Mouse (Mus musculus): ENCODE results near the gene Fam71f1. TPM values are rescaled to one million over a fixed set of nuclear protein-coding genes. Genes with fewer than 3 reads are reported as not detected.
A peak's percentile ranks its signal among the peaks of the same experiment; 100 is the strongest.

Fam71f1 gene
- polyA plus RNA-seq (2016; fragmentation: Nextera tagmentation; extraction: Ambion mirVana): 0.22 TPM in 1 of 2 replicates, not detected in the other

DNA sequence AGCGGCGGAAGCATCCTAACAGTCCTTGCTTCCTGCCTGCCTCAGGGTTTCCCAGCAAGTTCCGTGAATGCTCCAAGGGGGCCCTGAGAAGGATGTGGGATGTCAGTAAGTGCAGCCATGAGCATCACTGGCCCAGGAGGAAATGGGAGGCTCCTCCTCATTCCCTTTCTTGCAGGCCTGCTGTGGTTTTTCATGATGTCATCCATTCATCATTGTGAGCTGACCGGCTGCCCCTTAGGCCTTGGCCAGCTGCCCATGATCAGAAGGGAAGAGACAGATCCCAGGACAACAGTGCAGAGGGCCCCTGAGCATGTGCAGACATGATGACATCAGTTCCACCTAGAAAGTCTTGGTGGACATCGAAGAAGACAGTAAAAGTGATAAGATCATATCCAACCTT, at the start of gene Fam71f1:
TSS of gene Fam71f1 (plus strand) at position 262 of the 400 bp plus-strand sequence.
- Histone ChIP-seq H3K9me3 (no peaks in the 10 kb centered on the region), H3K27me3 (ENCODE audit: insufficient read depth, poor library complexity, severe bottlenecking) (no peaks in the 10 kb centered on the region), H3K4me3 (no peak within 1 kb of the TSS), H3K36me3 (no peaks in the 10 kb centered on the region), H3K4me1 (replicated peaks) (peaks cover 6% of the 10 kb centered on the region; the same call in 1 of the 2 replicates), H3K27ac (no peak within 1 kb of the TSS)
- peak; percentile 10 for DNase-seq (ENCODE audit: low spot score)
- 81% methylated on average over 5 of the region's 5 CpGs for WGBS

DNA sequence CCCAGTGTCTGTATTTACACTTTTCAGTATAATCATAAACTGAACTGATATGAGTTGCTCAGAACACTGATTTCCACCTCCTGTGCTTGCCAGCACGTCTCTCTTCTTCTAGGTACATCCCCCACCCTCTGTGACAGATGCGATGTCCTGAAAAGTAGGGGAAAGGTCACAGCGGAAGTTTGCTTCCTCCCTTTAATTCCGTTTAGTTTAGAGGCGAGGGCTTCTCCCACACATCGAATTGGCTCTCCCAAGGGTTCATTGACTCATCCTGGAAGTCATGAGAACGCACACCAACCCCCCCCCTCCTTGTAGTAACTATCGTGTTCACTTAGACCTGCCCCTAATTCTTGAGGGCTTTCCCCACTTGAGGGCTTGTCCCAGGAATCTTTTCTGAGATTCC, 48.0 kb upstream of the Fam71f1 start:
- 16% methylated on average over 8 of the region's 8 CpGs for WGBS
- Histone ChIP-seq H3K27me3 (ENCODE audit: insufficient read depth, poor library complexity, severe bottlenecking) (peaks cover 5% of the 10 kb centered on the region; the same call in 1 of the 2 replicates), H3K4me1 (replicated peaks) (peaks cover 31% of the 10 kb centered on the region), H3K9me3 (no peaks in the 10 kb centered on the region), H3K4me3 (no peak overlapping the region), H3K36me3 (peaks cover 16% of the 10 kb centered on the region), H3K27ac (no peak overlapping the region)
- no peak for DNase-seq (ENCODE audit: low spot score)

DNA sequence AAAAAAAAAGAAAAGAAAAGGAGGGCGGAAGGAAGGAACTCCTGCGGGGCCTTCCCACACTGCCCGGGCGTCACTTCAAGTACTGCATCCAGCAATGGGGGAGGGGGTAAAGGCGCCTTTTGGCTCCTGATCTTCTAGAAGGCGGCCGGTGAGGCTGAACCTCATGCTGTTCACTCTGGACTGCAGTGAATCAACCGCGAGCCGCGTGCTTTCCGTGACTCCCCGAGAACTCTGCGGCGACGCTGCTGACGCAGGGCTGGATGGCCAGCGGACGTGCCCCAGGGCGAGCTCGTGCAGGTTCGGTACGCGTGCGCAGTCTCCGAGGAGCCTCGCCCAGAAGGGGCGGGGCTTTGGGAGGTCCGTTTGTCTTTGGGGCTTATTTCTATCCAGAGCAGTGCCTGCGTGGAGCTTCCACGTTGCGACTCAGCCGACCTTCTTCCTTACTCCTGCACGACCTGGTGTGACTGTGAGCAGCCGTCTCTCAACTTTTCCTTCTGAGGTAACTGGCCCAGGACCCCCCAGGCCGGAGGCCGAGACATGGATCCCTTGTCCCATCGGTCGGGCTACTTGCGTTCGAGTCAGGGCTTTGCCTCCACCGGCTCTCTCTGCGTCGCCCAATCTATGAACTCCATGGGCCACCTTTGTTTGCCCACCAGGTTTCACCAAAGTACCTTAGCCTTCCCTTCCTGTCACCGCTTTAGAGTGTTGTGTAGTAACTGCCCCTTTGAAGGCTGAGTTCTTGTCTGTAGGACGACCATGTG, 46.4 kb upstream of the Fam71f1 start, which contains the start of gene Hilpda:
TSS of gene Hilpda (plus strand) at position 177 of the 761 bp plus-strand sequence.
- Histone ChIP-seq H3K4me1 (replicated peaks) (peaks cover 31% of the 10 kb centered on the region), H3K27me3 (ENCODE audit: insufficient read depth, poor library complexity, severe bottlenecking) (peaks cover 5% of the 10 kb centered on the region; the same call in 1 of the 2 replicates), H3K9me3 (no peaks in the 10 kb centered on the region), H3K4me3 (peak within 1 kb of the TSS; percentile 81), H3K27ac (peak within 1 kb of the TSS; percentile 93), H3K36me3 (peaks cover 20% of the 10 kb centered on the region)
- peak; percentile 94 for DNase-seq (ENCODE audit: low spot score)
- WGBS: under 1% methylated on average over 46 of the region's 46 CpGs

DNA sequence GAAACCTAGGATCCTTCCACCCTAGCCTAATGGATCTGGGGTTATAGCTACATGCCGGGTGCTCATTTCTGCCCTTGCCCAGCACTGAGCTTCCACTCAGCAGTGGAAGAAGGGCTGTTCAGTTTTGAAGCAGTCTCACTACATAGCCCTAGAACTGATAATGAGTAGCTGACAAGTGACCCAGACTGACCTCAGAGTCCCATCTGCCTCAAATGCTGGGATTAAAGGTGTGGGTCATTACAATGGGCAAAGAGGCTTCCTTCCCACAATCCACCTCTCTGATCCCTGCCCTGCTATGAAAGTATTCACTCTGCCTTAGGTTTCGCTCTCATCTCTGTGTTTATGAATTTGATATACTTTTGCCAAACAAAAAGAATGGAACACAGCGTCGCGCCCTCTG, 42.2 kb upstream of the Fam71f1 start:
- no peaks in the 10 kb centered on the region for H3K9me3 ChIP-seq
- H3K36me3 ChIP-seq: peaks cover 20% of the 10 kb centered on the region
- no peak for DNase-seq (ENCODE audit: low spot score)
- no peaks in the 10 kb centered on the region for H3K27me3 ChIP-seq (ENCODE audit: insufficient read depth, poor library complexity, severe bottlenecking)
- H3K27ac ChIP-seq: no peak overlapping the region
- no peak overlapping the region for H3K4me3 ChIP-seq
- 89% methylated on average over 5 of the region's 5 CpGs for WGBS
- peaks cover 32% of the 10 kb centered on the region for H3K4me1 ChIP-seq (replicated peaks)

DNA sequence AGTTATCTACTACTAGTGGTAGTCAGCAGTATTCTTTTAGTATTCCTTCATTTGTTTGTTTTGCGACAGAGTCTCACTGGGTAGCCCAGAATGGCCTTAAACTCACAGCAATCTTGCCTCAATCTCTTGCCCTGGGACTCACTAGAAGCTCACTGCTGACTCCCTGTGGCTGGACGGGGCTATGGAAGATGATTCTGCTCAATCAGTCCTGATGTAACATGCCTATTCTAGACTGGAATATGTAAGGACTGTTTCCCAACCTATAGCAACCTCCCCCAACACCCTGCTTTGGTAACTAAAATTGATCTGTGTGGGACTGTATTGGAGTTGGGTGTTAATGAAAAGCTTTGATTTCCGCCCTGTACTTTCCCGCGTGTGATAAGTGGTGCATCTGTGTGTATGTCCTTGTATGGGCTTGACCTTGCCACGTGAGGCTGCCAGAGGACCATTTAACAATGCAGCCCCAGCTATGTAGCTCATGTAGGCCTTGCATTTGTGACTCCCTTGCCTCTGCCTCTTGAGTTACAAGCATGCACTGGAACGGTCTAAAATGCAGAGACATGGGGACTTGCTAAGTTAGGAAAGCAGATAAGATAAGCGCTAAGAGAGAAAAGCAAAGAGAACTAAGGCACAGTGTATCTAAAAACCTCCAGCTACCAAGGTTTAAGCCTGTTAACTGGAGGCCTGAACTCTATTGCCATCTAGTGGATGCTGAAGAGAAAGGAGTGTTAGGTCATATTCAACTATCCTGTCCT, 40.2 kb upstream of the Fam71f1 start:
- no peaks in the 10 kb centered on the region for H3K27me3 ChIP-seq (ENCODE audit: insufficient read depth, poor library complexity, severe bottlenecking)
- peak overlapping the region; percentile 3; the same call in 1 of the 2 replicates for H3K27ac ChIP-seq
- DNase-seq (ENCODE audit: low spot score): peak; percentile 43
- peaks cover 19% of the 10 kb centered on the region for H3K4me1 ChIP-seq (replicated peaks)
- no peaks in the 10 kb centered on the region for H3K9me3 ChIP-seq
- H3K4me3 ChIP-seq: no peak overlapping the region
- peaks cover 20% of the 10 kb centered on the region for H3K36me3 ChIP-seq
- WGBS: 29% methylated on average over 8 of the region's 8 CpGs

DNA sequence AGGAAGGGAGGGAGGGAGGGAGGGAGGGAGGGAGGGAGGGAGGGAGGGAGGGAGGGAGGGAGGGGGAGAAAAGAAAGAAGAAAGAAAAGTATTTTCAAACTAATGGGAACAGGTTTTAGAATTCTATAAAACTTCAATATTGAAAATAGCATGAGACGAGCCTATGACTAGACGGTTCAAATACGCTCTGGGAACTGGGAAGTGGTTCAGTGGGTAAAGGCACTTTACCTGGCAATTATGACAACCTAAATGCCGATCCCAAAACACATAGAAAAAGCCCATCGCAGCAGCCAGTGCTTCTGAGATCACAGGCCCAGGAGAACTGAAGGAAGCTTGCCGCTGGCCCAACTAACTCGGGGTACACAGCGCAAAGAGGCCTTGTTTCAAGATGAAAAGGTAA, 39.6 kb upstream of the Fam71f1 start, which contains the start of gene Fam71f2:
TSS of gene Fam71f2 (plus strand) at position 301 of the 400 bp plus-strand sequence.
- no peak for DNase-seq (ENCODE audit: low spot score)

DNA sequence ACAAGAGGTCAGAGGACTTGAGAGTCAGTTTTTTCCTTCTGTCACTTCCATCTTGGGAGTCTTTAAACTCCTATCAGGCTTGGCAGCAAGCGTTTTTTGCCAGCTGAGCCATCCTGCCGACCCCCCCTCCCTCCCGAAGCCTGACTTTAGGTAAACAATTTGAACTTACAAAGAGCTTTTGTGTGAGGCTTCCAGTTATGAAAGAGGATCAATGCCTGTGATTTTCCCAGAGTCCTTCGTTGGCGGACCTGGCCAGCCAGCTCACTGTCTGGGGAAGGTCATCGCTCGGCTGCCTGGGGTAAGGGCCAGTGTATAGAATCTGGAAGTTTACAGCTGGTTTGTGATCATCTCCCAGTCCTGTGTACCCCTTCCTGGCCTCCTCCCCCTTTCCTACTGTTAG, 38.3 kb upstream of the Fam71f1 start:
- WGBS: 30% methylated on average over 7 of the region's 7 CpGs
- peaks cover 7% of the 10 kb centered on the region for H3K36me3 ChIP-seq
- H3K4me1 ChIP-seq (replicated peaks): peaks cover 10% of the 10 kb centered on the region
- no peak overlapping the region for H3K4me3 ChIP-seq
- DNase-seq (ENCODE audit: low spot score): no peak
- no peaks in the 10 kb centered on the region for H3K27me3 ChIP-seq (ENCODE audit: insufficient read depth, poor library complexity, severe bottlenecking)
- H3K9me3 ChIP-seq: no peaks in the 10 kb centered on the region
- peak overlapping the region; percentile 45 for H3K27ac ChIP-seq

More for the DNA sequence above, 39.6 kb upstream of the Fam71f1 start, which contains the start of gene Fam71f2:
- Histone ChIP-seq H3K27me3 (ENCODE audit: insufficient read depth, poor library complexity, severe bottlenecking) (no peaks in the 10 kb centered on the region), H3K9me3 (no peaks in the 10 kb centered on the region), H3K4me3 (no peak within 1 kb of the TSS), H3K4me1 (replicated peaks) (peaks cover 13% of the 10 kb centered on the region), H3K36me3 (peaks cover 20% of the 10 kb centered on the region), H3K27ac (peak within 1 kb of the TSS; percentile 3; the same call in 1 of the 2 replicates)
- 85% methylated on average over 8 of the region's 8 CpGs for WGBS

DNA sequence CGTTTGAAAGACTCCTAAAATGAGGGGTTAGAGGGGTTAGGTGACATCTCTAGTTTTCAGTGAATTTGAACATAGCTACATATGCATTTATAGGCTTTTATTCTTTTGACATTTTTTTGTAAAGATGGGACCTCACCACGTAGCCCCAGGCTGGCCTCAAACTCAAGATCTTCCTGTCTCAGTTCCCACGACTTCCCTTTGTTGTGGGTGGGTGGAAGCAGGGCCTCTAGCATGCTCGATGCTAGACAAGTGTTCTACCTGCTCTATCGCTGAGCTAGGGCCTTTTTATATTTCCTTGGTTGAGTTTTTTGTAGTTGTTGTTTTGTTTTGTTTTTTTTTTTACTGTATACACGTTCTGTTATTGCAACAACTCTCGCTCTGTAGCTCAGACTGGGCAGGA, 32.1 kb upstream of the Fam71f1 start:
- 75% methylated on average over 7 of the region's 7 CpGs for WGBS

DNA sequence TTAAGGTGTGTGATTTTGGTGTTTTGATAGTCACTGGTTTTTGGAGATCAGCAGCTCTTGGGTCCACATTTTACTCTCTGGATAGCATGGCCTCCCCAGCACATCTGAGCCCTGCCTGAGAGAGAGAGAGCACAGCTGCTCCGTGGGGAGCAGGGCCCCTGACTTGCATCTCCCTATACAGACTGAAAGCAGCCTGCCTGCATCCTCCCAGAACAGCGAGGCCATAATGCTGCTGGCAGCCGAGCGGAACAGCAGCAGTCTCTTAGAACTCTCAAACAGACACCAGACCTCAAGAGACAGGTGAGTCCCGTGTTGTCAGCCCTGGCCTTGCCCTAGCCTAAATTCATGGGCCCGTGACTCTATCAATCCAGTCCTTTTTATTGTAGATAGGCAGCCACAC, 31.5 kb upstream of the Fam71f1 start:
- WGBS: 32% methylated on average over 6 of the region's 6 CpGs
- H3K36me3 ChIP-seq: no peaks in the 10 kb centered on the region
- H3K4me1 ChIP-seq (replicated peaks): peaks cover 9% of the 10 kb centered on the region; the same call in 1 of the 2 replicates
- DNase-seq (ENCODE audit: low spot score): no peak
- no peak overlapping the region for H3K27ac ChIP-seq
- no peaks in the 10 kb centered on the region for H3K9me3 ChIP-seq
- no peak overlapping the region for H3K4me3 ChIP-seq
- H3K27me3 ChIP-seq (ENCODE audit: insufficient read depth, poor library complexity, severe bottlenecking): no peaks in the 10 kb centered on the region

More for the DNA sequence above, 32.1 kb upstream of the Fam71f1 start:
- Histone ChIP-seq H3K9me3 (no peaks in the 10 kb centered on the region), H3K27ac (no peak overlapping the region), H3K4me1 (replicated peaks) (peaks cover 9% of the 10 kb centered on the region; the same call in 1 of the 2 replicates), H3K27me3 (ENCODE audit: insufficient read depth, poor library complexity, severe bottlenecking) (no peaks in the 10 kb centered on the region), H3K4me3 (no peak overlapping the region), H3K36me3 (no peaks in the 10 kb centered on the region)
- DNase-seq (ENCODE audit: low spot score): no peak

DNA sequence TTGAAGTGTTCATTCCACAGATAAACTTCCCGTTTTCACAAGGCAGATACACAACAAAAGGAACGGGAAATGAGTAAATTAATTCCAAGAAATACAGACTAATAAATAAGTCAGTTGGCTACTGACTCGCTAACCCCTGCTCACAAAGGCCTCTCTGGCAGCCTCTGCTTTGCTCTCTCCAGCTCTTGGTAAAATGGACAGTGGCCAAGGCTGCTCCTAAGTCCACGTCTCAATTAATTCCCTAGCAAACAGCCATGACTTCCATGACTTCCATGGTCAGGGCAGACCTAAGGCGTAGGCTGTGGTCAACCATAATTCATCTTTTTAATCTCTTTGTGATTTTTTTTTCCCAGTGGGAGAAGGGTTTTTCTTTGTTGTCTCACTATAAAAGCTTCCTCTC, 31.0 kb upstream of the Fam71f1 start:
- Histone ChIP-seq H3K4me1 (replicated peaks) (peaks cover 9% of the 10 kb centered on the region; the same call in 1 of the 2 replicates), H3K27me3 (ENCODE audit: insufficient read depth, poor library complexity, severe bottlenecking) (no peaks in the 10 kb centered on the region), H3K9me3 (no peaks in the 10 kb centered on the region), H3K4me3 (no peak overlapping the region), H3K27ac (no peak overlapping the region), H3K36me3 (no peaks in the 10 kb centered on the region)
- no peak for DNase-seq (ENCODE audit: low spot score)
- 60% methylated on average over 5 of the region's 5 CpGs for WGBS

DNA sequence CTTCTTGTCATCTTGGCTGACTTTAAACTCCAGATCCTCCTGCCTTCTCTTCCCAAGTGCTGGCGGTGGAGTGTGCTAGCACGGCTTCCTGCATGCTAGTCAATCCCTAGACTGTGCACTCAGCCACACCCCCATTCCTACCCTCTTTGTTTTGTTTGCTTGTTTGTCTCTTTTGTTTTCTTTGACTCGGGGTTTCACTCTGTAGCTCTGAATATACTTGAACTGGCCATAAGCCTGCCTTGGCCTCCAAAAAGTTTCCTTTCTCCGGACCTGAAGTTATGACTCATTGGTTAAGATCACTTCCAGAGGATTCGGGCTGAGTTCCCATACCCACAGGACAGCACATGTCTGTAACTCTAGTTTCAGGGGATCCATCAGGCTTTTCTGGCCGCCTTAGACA, 30.3 kb upstream of the Fam71f1 start:
- no peak for DNase-seq (ENCODE audit: low spot score)
- WGBS: 67% methylated on average over 6 of the region's 6 CpGs
- Histone ChIP-seq H3K9me3 (no peaks in the 10 kb centered on the region), H3K36me3 (no peaks in the 10 kb centered on the region), H3K27me3 (ENCODE audit: insufficient read depth, poor library complexity, severe bottlenecking) (no peaks in the 10 kb centered on the region), H3K4me1 (replicated peaks) (peaks cover 9% of the 10 kb centered on the region; the same call in 1 of the 2 replicates), H3K4me3 (no peak overlapping the region), H3K27ac (no peak overlapping the region)

DNA sequence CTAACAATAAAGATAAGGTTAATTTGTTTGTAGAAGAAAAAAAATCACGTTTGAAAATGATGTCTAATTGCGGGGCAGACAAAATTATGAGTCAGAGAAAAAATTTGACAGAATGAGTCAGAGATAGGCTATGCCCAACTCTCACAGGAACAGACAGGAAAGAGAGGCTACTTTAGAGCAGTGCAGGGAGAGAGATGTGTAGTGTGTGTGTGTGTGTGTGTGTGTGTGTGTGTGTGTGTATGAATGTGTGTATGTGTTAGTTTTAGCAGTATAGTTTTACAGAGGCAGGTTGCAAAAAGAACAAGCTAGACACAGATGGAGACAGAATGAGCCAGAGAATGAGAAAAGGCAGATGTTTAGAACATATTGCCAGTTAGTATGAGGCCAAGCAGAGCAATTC, 19.8 kb upstream of the Fam71f1 start:
- H3K27me3 ChIP-seq (ENCODE audit: insufficient read depth, poor library complexity, severe bottlenecking): no peaks in the 10 kb centered on the region
- no peaks in the 10 kb centered on the region for H3K36me3 ChIP-seq
- WGBS: 80% methylated on average over 2 of the region's 2 CpGs
- no peaks in the 10 kb centered on the region for H3K9me3 ChIP-seq
- H3K4me3 ChIP-seq: no peak overlapping the region
- DNase-seq (ENCODE audit: low spot score): no peak
- no peak overlapping the region for H3K27ac ChIP-seq
- H3K4me1 ChIP-seq (replicated peaks): no peaks in the 10 kb centered on the region; the same call in 1 of the 2 replicates

DNA sequence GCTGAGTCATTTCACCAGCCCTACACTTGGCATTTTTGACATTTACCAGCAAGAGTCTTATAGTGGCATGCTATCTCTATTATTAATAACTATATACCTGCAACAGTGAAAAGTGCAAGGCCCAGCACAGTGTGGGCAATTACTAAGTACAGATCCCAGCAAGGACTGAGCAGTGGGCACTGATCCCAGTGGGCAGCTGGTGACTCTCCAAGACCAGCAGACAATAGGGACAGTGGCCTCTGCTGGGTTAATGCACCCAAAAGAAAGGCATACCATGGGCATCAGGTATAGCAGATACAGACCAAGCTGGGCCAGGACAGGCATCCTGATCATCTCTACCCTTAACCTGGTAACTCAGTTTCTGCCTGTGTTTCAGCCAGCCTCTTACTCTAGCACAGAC, 15.7 kb upstream of the Fam71f1 start:
- Histone ChIP-seq H3K36me3 (no peaks in the 10 kb centered on the region), H3K4me3 (no peak overlapping the region), H3K4me1 (replicated peaks) (no peaks in the 10 kb centered on the region; the same call in 1 of the 2 replicates), H3K9me3 (no peaks in the 10 kb centered on the region), H3K27me3 (ENCODE audit: insufficient read depth, poor library complexity, severe bottlenecking) (no peaks in the 10 kb centered on the region), H3K27ac (no peak overlapping the region)
- no peak for DNase-seq (ENCODE audit: low spot score)
